Mouse (Mus musculus) hindbrain, embryonic 11.5 days (tissue): Measurements from ENCODE around the gene Crabp2. TPM values are rescaled to one million over a fixed set of nuclear protein-coding genes. Genes with fewer than 3 reads are reported as not detected.

ENCODE experiments used
- ATAC-seq: fragments of 200-750 bp; cut with Nextera tagmentation; 2 replicates; pipeline ENCODE4 v1.8.0; 2017; ENCODE audit warnings: mild to moderate bottlenecking, moderate TSS enrichment, moderate library complexity; ENCODE audit not compliant: low FRiP score
- DNase-seq: peaks from one replicate; pipeline ENCODE4 v3.0.0-alpha.2; 2015; ENCODE audit warnings: low spot score
- H3K27ac ChIP-seq: fragments of 300-500 bp; sonication (generic); 2 replicates; pipeline ENCODE4 v1.5.1; 2014; ENCODE audit warnings: mild to moderate bottlenecking, low read depth, low read length
- H3K27me3 ChIP-seq: fragments of 300-500 bp; sonication (generic); 2 replicates; pipeline ENCODE4 v1.6.1; 2014; ENCODE audit warnings: mild to moderate bottlenecking, low read length, moderate library complexity, mixed read lengths; ENCODE audit not compliant: control insufficient read depth, insufficient read depth
- H3K36me3 ChIP-seq: fragments of 300-500 bp; sonication (generic); 2 replicates; pipeline ENCODE4 v1.6.1; 2014; ENCODE audit warnings: mild to moderate bottlenecking, low read length, moderate library complexity, mixed read lengths; ENCODE audit not compliant: control insufficient read depth, insufficient read depth
- H3K4me1 ChIP-seq: fragments of 300-500 bp; sonication (generic); replicated peaks from 2 replicates; pipeline ENCODE4 v1.6.1; 2014; ENCODE audit warnings: low read length, mixed read lengths; ENCODE audit not compliant: control insufficient read depth, insufficient read depth
- H3K4me2 ChIP-seq: fragments of 300-500 bp; sonication (generic); replicated peaks from 2 replicates; pipeline ENCODE4 v1.6.1; 2014; ENCODE audit warnings: mild to moderate bottlenecking, low read depth, low read length
- H3K4me3 ChIP-seq: fragments of 300-500 bp; sonication (generic); 2 replicates; pipeline ENCODE4 v1.5.1; 2014; ENCODE audit warnings: low read depth, low read length
- H3K9ac ChIP-seq: fragments of 300-500 bp; sonication (generic); 2 replicates; pipeline ENCODE4 v1.6.1; 2014; ENCODE audit warnings: low read depth, low read length
- H3K9me3 ChIP-seq: fragments of 300-500 bp; sonication (generic); 2 replicates; pipeline ENCODE4 v1.6.1; 2016; ENCODE audit warnings: low read length; ENCODE audit not compliant: control insufficient read depth
- WGBS: fragments of 180-500 bp; shearing (Covaris S2); extraction: QIAGEN DNeasy Blood & Tissue Kit; methylation state at CpG from one replicate; pipeline ENCODE4 v1.1.7; 2014; 5-methylcytosine and 5-hydroxymethylcytosine counted together
- polyA plus RNA-seq: library from polyadenylated mRNA; unstranded; fragments of >200 nt; fragmentation: Nextera tagmentation; extraction: Ambion mirVana; gene quantifications from 2 replicates; pipeline ENCODE4 v1.2.1, GENCODE M21; 2014

The Crabp2 gene
- polyA plus RNA-seq, 1 experiment from 2014 or later: 794 TPM

- Histone ChIP-seq H3K4me1 (peaks cover 35% of the 10 kb centered on the region), H3K9me3 (no peaks in the 10 kb centered on the region), H3K27ac (peak overlapping the region; percentile 83), H3K4me2 (peak overlapping the region; percentile 28), H3K36me3 (peaks cover 6% of the 10 kb centered on the region; the same call in 1 of the 2 replicates), H3K4me3 (no peak overlapping the region), H3K27me3 (no peaks in the 10 kb centered on the region), H3K9ac (peak overlapping the region; percentile 44; the same call in 1 of the 2 replicates)
- WGBS: 32% methylated on average over 12 of the region's 12 CpGs
- ATAC-seq (no peak; the same call in 1 of the 2 replicates), DNase-seq (peak; percentile 11)
Measured at GRCm38 (mm10) chr3:87981894-87982835, 33.7 kb downstream of the Crabp2 start.

- H3K9me3 ChIP-seq: no peaks in the 10 kb centered on the region
- H3K27me3 ChIP-seq: no peaks in the 10 kb centered on the region
- 0% methylated on average over 13 of the region's 13 CpGs for WGBS
- H3K27ac ChIP-seq: peak overlapping the region; percentile 83
- H3K9ac ChIP-seq: peak overlapping the region; percentile 44; the same call in 1 of the 2 replicates
- peak; percentile 69 for DNase-seq
- peak overlapping the region; percentile 10; the same call in 1 of the 2 replicates for H3K4me3 ChIP-seq
- H3K36me3 ChIP-seq: peaks cover 2% of the 10 kb centered on the region; the same call in 1 of the 2 replicates
- H3K4me2 ChIP-seq: peak overlapping the region; percentile 28
- ATAC-seq: peak; percentile 12; the same call in 1 of the 2 replicates
- peaks cover 35% of the 10 kb centered on the region for H3K4me1 ChIP-seq
Measured at GRCm38 (mm10) chr3:87982836-87983601, 34.6 kb downstream of the Crabp2 start.

- 39% methylated on average over 6 of the region's 6 CpGs for WGBS
- Histone ChIP-seq H3K36me3 (no peaks in the 10 kb centered on the region), H3K9me3 (no peaks in the 10 kb centered on the region), H3K27ac (peak overlapping the region; percentile 83), H3K4me3 (no peak overlapping the region), H3K27me3 (no peaks in the 10 kb centered on the region), H3K4me1 (peaks cover 38% of the 10 kb centered on the region), H3K4me2 (peak overlapping the region; percentile 28), H3K9ac (peak overlapping the region; percentile 44; the same call in 1 of the 2 replicates)
- no peak for DNase-seq
- no peak for ATAC-seq
Measured at GRCm38 (mm10) chr3:87983627-87984026, 35.2 kb downstream of the Crabp2 start.

GRCm38 (mm10) chr3:87984094-87984493 lies 35.6 kb downstream of the Crabp2 start:
- Histone ChIP-seq H3K36me3 (no peaks in the 10 kb centered on the region), H3K4me3 (no peak overlapping the region), H3K9ac (no peak overlapping the region; the same call in 1 of the 2 replicates), H3K9me3 (no peaks in the 10 kb centered on the region), H3K4me1 (peaks cover 38% of the 10 kb centered on the region), H3K4me2 (no peak overlapping the region; the same call in 1 of the 2 replicates), H3K27ac (peak overlapping the region; percentile 83; the same call in 1 of the 2 replicates), H3K27me3 (no peaks in the 10 kb centered on the region)
- DNase-seq (no peak), ATAC-seq (no peak)
- WGBS: 41% methylated on average over 3 of the region's 3 CpGs

- Histone ChIP-seq H3K4me1 (peaks cover 35% of the 10 kb centered on the region), H3K9me3 (no peaks in the 10 kb centered on the region), H3K4me3 (no peak overlapping the region), H3K36me3 (no peaks in the 10 kb centered on the region), H3K27ac (peak overlapping the region; percentile 79), H3K27me3 (no peaks in the 10 kb centered on the region; the same call in 1 of the 2 replicates), H3K9ac (peak overlapping the region; percentile 20; the same call in 1 of the 2 replicates), H3K4me2 (peak overlapping the region; percentile 13; the same call in 1 of the 2 replicates)
- peak; percentile 17; the same call in 1 of the 2 replicates for ATAC-seq
- WGBS: 38% methylated on average over 12 of the region's 12 CpGs
- DNase-seq: peak; percentile 70
Measured at GRCm38 (mm10) chr3:87985505-87986320, 37.2 kb downstream of the Crabp2 start.

- ATAC-seq: peak; percentile 79
- Histone ChIP-seq H3K4me1 (peaks cover 32% of the 10 kb centered on the region), H3K9me3 (no peaks in the 10 kb centered on the region), H3K9ac (no peak overlapping the region), H3K27ac (peak overlapping the region; percentile 59; the same call in 1 of the 2 replicates), H3K27me3 (no peaks in the 10 kb centered on the region; the same call in 1 of the 2 replicates), H3K36me3 (no peaks in the 10 kb centered on the region), H3K4me2 (peak overlapping the region; percentile 74), H3K4me3 (peak overlapping the region; percentile 31)
- DNase-seq: peak; percentile 100
- WGBS: 0% methylated on average over 17 of the region's 17 CpGs
Measured at GRCm38 (mm10) chr3:87986868-87987267, 38.4 kb downstream of the Crabp2 start.

- Histone ChIP-seq H3K4me1 (peaks cover 26% of the 10 kb centered on the region), H3K9me3 (no peaks in the 10 kb centered on the region), H3K36me3 (no peaks in the 10 kb centered on the region), H3K4me2 (peak overlapping the region; percentile 74), H3K4me3 (peak overlapping the region; percentile 31), H3K27ac (peak overlapping the region; percentile 59; the same call in 1 of the 2 replicates), H3K27me3 (no peaks in the 10 kb centered on the region; the same call in none of the 2 replicates), H3K9ac (peak overlapping the region; percentile 57)
- ATAC-seq (peak; percentile 67), DNase-seq (peak; percentile 85)
- WGBS: under 1% methylated on average over 15 of the region's 15 CpGs
Measured at GRCm38 (mm10) chr3:87987633-87988032, 39.2 kb downstream of the Crabp2 start.
